Mouse (Mus musculus) c-Kit-positive CD71-positive TER-119-positive erythroid progenitor cells, embryonic 14.5 days (primary cell): ENCODE measurements around the gene Tbx4.

Experiments
- DNase-seq: peaks from one replicate; pipeline ENCODE4 v3.0.0-alpha.2; 2013; ENCODE audit warnings: low spot score

Tbx4 gene

DNA sequence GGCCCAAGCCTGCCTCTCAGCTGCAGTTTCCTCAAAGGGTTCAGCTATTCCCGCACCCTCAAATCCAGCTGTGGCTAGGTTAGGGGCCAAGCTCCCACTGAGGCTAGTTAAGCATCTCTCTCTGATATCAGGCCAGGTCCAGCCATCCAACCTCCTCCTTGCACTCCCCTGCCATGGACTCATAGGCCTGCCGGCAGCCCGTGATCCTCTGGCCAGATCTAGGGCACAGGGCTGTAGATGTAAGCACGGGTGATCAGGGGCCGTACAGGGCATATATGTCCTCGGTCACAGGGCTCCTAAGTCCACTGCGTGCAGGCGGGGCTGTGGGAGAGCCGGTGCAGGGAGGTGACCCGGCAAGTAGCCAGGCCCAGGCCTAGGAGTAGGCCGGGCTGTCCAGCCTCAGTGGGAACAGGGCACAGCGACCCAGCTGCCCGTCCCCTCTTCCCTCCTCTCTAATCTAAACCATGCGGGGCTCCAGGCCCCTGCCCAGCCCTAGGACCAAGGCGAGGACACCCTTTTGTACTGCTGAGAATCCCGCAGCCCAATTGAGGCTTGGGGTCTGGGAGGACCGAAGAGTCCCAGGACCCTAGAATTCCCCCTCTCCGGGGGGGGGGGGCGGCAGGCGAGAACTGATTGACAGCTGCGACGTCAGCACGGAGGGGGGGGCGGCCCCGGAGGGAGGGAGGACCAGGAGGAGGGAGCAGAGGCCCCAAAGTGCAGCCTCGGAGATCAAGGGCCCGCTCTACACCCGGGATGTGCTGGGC lies at the start of gene Tbx4:
Tbx4 (plus strand) TSS at position 758 of the 764 bp plus-strand sequence.
- DNase-seq = no peak

DNA sequence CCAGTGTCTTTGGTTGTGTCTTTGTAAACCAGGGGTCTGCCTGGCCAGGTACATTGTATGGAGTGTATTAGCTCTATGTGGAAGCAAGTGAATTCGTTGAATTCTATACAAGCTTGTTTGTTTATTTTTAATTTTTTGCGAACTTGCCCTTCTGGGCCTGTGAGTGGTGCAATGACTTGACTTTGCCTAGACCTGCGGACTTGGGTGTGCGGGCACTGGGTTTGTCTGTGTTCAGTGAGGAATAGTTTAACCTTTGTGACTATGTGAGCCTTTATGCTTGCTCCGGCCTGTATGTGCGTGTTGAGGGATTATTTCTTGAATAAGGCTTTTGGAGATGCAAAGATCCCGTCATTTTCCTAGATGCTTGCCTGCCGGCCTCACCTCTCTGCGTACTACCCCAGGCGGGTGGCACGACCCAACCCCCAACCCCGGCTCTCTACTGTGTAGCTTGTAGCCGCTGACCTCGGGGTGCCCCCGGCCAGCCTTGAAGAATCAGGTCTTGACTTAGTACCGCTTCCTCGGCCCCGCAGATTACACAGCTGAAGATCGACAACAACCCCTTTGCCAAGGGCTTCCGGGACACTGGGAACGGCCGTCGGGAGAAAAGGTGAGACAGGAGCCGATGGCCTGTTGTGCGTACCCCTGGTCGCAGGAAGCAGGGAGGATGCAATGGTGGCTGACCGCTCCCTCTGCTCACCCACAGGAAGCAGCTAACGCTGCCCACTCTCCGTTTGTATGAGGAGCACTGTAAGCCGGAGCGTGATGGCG lies 49.5 kb upstream of the Tbx4 start:
- no peak for DNase-seq

DNA sequence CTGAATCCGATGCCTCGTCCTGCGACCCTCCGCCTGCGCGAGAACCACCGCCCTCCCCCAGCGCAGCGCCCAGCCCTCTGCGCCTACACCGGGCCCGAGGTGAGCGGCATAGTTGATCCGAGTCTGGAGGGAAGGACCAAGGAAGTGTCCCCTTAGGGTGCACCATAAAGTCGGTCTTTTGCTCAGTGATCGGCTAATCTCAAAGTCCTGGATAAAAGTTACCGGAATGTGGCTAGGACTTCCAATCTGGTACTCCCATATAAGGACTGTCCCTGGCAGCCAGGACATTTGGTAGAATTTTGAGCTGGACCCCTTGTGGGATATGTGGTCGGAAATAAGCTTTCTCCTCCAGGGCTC lies 49.0 kb upstream of the Tbx4 start:
- no peak for DNase-seq

DNA sequence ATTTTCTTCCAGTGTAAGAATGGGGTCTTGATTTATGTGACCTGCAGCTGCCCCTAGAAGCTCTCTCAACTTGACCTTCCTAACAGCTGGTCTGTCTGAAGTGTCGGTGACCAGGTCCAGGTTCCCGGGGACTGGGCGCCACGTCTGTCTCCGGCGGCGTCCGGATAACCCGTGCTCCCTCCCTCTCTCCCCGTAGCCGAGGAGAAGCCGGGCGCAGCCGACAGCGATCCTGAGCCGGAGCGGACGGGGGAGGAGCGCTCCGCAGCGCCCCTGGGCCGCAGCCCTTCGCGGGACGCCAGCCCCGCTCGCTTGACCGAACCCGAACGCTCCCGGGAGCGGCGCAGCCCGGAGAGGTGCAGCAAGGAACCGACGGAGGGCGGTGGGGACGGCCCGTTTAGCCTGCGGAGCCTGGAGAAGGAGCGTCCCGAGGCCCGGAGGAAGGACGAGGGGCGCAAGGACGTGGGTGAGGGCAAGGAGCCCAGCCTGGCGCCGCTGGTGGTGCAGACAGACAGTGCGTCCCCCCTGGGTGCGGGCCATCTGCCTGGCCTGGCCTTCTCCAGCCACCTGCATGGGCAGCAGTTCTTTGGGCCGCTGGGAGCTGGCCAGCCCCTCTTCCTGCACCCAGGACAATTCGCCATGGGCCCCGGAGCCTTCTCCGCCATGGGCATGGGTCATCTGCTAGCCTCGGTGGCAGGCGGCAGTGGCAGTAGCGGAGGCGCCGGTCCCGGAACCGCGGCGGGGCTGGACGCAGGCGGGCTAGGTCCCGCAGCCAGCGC lies 48.4 kb upstream of the Tbx4 start:
- DNase-seq = no peak

DNA sequence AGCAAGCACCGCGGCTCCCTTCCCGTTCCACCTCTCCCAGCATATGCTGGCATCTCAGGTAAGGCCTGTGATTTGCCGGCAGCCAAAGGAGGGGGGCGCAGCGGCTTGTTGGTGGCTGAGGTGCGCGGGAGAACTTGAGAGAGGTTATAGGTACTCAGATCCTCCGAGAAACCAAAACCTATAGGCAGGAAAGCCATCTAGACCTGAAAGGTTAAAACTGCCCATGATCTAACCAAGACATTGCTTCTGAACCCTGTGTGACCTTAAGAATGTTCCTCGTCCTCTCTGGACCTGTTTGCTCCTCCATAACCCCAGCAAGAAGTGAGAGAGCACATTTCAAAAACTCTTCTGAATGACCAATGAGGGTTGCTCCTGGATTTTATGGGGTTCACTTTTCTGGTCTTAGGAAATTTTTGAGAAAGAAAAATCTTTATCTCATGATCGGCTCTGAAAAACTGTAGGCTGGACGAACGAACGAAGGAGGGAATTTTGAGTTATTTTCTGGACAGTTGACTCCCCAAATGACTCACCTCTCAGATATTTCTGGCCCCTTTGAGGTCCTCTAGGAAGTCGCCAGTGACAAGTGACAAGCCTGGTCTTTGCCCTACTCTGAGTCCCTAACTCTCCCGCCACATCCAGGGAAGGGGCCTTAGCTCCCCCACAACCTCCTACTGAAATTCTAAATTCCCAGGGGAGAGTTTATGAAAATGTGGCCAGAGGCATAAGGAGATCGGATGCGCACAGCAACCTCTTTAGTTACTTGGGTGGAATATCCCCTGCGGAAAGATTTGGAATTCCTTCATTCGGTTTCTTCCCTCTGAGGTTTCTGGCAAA lies 47.6 kb upstream of the Tbx4 start:
- DNase-seq = no peak

DNA sequence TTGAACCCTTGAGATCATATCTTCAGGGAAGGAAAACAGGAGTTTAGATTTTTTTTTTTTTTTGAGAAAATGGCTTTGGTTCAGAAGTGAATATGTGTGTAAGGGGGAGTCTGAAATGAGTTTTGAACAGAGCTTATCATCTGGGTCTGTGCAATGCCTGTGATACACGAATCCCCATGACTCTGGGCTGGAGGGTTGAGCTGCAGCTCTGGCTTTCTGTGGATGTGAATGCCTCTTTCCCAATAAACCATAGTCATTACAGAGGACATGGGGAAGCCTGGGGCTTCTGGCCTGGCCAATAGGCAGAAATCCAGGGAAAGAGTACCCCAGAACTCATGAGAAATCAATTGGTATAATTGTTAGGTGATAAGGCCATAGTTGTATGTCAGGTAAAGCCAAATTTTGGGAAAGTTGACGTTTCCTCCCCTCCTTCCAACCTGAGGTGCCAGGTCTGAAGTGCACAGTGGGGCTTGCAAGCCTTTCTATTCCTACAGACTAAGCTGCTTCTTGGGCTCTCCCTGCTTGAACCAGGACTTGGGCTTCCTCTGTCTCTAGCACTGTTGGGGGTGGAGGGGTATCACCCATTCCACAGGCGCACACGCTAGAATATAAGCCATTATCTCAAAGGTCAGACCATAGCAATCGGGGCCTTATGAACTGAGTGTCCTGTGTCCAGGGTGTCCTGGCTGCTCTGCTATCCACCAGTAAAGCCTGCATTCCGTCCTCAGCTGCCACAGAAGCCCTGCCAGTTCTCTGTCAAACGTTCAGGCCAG lies 46.8 kb upstream of the Tbx4 start:
- DNase-seq = no peak

DNA sequence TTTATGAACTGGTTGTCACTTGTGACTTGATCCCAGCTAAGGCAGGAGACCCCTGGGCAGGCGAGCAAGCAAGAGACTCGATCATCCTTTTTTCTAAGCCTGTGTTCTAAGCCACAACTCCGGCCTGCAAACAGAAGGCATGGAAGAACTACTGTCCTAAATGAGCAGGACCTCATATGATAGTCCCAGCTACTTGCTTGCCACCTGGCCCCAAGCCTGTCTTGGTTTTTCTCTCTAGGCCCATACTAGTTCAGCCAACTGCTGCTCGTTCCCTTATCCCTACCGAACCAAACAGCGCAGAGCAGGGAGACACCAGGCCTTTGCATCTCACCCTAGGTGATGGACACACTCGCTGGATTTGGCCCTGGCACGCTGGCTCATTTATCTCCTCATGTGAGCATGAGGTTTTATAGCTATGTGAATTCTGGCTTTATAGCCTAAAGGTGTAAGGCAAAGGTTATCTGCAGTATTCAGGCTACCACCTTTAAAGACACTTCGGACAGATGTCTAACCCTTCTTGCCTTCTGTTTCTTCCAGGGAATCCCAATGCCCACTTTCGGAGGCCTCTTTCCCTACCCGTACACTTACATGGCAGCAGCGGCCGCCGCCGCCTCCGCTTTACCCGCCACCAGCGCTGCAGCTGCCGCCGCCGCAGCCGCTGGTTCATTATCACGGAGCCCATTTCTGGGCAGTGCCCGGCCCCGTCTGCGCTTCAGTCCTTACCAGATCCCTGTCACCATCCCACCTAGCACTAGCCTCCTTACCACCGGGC lies 46.0 kb upstream of the Tbx4 start:
- no peak for DNase-seq

DNA sequence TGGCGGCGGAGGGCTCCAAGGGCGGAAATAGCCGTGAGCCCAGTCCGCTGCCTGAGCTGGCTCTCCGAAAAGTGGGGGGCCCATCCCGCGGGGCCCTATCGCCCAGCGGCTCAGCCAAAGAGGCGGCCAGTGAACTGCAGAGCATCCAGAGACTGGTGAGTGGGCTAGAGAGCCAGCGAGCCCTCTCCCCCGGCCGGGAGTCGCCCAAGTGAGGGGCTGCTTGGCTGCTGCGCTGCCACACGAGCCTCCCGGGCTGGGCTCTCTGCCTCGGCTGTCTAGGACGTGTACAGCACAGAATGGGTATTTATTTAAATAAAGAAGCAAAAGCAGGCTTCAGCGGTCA lies 45.4 kb upstream of the Tbx4 start:
- DNase-seq = no peak

DNA sequence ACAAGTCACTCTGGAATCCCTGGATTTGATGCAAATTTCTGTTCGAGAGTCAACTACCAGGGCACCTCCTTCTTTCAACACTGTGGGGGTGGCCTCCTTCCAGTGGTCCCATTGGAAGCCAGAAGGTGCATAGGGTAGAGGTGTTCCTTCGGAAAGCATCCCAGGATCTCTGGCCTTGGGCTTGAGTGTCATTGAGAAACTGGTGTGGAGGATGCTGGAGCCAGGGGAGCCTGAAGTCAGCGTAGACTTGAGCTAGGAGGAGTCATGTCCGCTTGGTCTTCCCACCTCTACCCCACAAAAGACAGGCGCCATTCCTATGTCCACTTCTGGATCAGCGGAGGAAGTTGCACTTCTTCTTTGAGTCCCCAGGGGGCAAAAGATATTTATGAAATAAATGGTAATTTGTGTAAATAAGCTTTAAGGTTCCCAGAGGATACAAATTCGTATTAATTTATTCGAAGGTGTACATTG lies 45.0 kb upstream of the Tbx4 start:
- DNase-seq = no peak

DNA sequence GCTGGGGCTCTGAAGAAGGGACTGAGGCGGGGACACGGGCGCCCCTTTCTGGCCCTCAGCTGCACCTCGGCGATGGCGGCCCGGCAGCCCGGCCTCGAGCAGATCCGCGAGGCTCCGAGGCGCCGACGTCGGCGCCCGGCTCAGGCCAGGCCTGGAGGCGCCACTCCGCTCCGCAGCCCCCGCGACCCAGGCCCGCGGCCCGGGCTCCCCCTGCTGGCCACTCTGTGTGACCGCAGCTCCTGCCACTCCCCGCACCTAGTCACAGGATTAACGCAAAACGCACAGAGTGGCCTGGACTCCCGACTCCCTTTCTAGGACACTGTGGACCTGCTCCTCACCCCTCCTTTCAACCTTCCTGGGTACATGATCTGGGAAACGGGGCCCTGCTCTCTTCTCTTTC lies 44.2 kb upstream of the Tbx4 start:
- DNase-seq = no peak

DNA sequence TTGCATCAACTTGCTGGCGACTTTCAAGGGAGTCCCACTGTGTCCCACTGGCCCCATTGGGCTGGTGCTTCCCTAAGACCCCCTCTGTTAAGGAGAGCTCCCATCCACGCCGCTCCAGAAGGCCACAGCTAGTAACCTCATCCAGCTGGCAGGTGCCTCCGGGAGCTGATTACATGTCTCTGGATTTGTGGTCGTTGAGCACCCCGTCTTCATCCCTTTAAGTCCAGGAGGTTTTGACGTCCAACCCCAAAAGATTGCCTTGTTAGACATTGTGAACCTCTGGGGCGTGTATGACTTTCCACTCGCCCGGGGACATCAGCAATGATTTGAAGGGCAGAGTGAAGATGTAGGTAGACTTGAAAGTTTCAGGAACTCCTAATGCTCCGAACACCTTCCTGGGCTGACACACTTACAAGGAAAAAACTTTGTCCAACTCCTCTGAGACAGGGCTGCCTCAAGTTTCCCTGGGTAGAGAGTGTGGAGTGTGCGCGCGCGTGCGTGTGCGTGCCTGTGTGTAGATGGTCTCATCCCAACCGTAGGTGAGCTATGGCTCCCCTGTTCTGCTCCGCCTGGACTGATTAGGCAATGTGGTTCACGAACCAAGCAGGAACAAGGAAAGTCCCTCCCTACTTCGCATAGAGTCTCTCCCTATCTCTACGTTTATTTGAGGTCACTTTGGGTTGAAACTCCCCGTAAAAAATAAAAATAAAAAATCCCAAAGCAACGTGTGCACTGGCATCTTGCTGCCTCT lies 43.5 kb upstream of the Tbx4 start:
- DNase-seq = no peak

DNA sequence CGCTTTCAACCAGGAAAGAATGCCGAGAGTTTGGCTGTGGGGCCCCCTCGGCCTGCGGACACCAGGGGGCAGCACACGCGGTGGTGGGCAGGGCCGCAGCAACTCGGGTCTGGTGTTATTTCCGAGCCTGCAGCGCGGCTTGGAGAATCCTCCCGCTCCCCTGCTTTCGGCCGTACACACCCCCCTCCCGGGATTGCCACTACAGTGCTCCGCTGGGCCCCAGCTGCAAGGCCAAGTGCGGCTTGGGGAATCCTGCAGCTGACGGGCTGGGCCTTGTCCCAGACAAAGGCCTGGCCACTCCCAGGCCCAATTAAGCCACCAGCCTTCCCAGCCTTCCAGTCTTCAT lies 42.9 kb upstream of the Tbx4 start:
- DNase-seq = no peak

DNA sequence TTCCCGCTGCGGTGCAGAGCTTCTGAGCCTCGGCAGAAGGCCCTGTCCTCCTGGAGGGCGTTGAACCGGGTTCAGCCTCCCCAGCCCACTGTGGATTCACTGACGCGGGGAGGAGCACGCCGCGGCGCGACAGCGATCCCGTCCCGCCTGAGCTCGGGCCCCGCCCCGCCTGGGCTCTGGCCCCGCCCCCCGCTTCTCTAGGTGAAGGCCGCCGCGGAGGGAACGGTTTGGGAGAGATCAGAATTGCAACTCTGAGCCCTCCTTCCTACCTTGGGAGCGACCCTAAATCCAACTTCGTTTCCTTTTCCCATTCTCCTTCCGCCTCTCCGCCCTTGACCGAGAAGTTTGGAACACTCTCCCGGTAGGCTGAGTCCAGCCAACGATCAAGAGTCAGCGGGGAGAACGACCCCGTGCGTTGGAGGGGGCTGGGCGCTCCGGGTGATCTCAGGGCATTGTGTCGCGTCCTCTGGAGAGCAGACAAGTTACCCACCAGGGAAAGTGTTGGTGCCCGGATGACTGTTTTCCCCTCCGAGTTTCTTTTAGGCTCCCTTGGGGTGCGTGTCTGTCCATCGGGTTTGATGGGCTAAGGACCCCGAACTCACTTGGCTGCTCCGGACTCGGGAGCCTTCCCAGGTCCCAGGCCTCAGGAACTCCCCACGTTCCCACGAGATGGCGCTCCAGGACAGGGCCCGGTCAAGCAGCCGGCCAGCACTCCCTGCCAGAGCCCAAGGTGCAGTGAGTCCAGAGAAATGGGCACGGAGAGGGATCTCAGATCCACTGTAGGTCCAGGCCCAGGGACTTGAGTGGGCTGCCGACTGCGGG lies 41.9 kb upstream of the Tbx4 start:
- peak; percentile 60 for DNase-seq

DNA sequence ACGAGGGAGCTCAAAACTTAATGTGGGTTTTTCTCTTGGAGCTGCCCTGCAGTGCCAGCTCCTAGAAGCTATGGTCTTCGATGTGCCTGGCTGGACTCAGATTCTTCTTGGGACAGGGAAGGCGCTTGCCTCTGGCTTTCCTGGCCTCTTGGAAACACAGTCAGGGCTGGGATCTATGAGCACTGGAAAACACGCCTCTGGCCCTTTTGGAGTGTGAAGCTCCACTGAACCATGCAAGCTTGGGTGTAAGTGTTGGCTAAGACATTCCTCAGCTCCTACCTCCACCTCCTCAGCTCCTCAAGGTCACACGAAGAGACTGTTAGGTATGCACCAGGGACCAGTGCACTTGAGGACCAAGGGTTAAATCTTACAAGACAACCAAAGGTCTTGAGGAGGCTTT lies 41.3 kb upstream of the Tbx4 start:
- no peak for DNase-seq

DNA sequence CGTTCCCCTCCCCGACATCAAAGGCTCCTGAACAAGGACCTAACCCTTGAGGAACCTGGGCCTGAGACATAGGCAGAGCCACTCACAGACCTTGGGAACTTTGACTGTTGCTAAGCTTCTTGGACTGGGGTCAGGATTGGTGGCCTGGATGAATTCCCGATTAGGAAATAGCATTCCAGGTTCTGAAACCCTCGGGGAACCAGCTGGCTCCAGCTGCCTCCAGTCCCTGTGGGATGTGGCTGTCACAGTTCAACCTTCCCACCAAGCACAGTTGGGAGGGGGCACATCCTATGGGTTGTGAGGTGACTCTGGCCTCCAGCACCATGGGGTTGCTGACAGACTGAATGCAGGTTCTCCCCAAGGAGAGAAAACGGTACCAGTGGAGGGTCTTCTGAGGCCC lies 40.3 kb upstream of the Tbx4 start:
- DNase-seq = no peak

DNA sequence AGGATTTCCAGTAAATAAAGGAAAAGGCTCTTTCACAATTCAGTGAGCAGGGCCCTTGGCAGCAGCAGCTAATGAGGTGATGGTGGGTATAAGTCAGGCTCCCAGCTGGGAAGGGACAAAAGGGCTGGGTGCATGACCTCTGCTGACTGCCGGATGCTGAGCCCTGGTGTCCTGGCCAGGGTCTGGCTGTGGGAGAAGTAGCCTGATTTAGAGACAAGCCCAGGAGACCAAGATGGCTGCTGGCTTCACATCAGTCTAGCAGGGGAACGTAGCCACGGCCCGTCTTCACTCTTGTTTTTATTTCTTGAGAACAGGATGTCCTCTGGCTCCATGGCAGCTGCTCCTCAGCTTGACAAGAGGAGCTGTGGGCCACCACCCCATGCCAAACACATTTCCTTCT lies 39.7 kb upstream of the Tbx4 start:
- no peak for DNase-seq

DNA sequence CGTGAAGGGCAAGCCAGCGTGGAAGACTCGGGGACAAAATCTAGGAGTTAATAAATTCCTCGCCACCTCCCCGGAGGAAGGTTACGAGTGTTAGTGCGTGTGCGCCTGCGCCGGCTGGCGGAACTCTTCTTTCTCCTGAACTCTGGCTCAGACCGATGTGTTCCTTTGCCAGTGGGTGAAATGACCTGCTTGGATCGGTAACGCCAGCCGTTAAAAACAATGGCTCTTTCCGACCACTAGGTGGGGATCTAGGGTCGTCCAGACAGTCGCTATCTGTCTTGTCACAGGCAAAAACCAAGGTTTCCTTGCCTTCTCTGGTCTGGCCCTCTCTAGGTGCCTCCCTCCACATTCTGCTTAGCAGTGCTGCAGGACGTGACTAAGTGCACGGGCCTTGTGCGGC lies 37.2 kb upstream of the Tbx4 start:
- DNase-seq = peak; percentile 66

DNA sequence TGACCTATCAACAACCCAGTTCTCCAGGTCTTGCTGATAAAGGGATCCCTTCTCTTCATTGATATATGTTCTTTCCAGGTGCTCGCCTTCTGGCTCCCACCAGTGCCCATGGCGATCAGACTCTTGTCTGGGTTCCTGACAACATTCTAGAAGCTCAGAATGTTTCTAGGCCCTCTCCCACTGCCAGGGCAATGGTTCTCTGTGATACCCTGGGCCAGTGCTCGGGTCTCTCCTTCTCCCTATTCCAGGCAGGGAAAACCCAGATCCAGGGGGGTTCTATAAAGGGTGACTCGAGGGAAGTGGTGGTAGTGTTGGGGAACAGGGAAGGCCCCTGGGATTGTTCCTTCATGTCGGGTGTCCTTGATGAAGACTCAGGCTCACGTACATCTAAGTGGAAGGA lies 36.0 kb upstream of the Tbx4 start, which contains the start of gene Gm11444:
Gm11444 (minus strand) TSS at position 101 of the 400 bp plus-strand sequence.
- no peak for DNase-seq

DNA sequence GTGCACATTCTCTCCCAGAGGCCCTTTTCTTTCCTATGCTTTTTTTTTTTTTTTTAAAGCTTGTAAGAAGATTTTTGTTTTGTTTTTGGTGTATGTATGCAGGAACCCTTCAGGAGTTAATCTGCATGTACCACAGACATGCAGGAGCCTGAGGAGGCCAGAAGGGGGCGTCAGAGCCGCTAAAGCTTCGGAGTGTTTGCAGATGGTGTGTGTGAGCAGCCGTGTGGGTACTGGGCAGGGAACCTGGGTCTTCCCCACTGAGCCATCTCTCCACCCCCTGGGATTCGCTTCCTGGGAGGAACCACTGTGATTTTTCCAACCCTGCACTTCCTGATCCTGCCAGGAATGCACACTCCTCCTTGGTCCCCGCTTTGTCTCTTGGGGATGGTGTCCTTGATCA lies 35.5 kb upstream of the Tbx4 start:
- DNase-seq = no peak
